Mouse (Mus musculus) hematopoietic stem cell, adult 5-6 weeks (primary cell): ENCODE measurements around the gene Samd14. TPM values are rescaled to one million over a fixed set of nuclear protein-coding genes. Genes with fewer than 3 reads are reported as not detected.

Experiments
- ATAC-seq, 2 experiments: fragments of 125-278 bp in 1 of 2; replicated peaks in 1 of 2; 2 replicates each; pipeline ENCODE4 v1.8.0; 2016 to 2017; ENCODE audit warnings: inconsistent platforms in 2 of 2, mild to moderate bottlenecking in 2 of 2, moderate number of reproducible peaks in 2 of 2, low read depth in 1 of 2, moderate TSS enrichment in 1 of 2; ENCODE audit not compliant: low FRiP score in 2 of 2, poor library complexity in 2 of 2, severe bottlenecking in 2 of 2, insufficient read depth in 1 of 2, low TSS enrichment in 1 of 2
- total RNA-seq: library from RNA; stranded (forward); fragments of 172-1452, 232-1000 nt; gene quantifications from 2 replicates; pipeline ENCODE4 v1.2.3, GENCODE M21; 2017

The Samd14 gene
- total RNA-seq, 1 experiment from 2014 or later: 6.1 TPM

DNA sequence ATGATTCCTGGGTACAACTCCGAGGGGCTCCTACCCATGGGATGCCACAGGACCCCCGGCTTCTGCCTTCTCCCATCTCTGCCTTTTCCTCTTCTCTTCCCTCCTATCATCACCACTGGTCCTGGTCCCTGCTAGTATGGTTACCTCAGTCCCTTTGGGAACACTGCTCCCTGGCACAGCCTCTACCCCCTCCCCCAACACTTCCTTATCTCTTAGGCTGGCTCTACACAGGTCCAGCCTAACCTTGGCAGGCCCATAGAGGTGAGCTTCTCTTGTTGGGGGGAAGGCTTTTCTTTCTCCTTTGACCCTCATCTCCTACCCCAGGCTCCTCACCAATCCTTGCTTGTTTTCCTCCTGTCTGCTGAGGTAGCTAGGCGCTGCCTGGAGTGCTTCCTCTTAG lies 5.8 kb downstream of the Samd14 start:
- no peak for ATAC-seq

DNA sequence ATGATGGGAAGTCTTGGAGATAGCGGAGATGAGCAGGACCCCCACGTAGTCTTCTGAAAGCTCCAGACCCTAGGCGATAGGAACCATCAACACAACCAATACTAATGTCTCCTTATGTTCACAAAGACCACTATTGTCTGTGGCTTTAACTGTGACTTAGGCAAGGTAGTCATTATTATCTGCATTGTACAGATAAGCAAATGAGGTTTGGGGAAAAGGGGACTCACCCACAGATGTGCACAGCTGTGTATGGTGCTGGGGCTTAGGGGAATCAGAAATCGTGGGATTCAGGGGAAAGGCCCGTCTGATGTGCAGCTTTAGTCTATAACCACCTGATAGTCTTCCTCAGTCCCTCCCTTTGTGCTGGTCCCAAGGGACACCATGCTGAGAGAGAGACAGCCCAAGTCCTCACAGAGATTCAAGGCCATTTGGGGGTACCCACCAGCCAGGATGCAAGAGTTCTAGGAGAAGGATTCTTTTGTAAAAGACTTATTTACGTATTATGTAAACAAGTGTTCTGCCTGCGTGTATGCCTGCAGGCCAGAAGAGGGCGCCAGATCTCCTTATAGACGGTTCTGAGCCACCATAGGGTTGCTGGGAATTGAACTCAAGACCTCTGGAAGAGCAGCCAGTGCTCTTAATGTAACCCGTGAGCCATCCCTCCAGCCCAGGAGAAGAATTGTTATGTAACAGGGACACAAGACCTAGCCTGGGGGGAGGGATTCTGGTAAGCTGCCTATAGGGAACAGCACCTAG lies 12.7 kb downstream of the Samd14 start:
- ATAC-seq: no peak

DNA sequence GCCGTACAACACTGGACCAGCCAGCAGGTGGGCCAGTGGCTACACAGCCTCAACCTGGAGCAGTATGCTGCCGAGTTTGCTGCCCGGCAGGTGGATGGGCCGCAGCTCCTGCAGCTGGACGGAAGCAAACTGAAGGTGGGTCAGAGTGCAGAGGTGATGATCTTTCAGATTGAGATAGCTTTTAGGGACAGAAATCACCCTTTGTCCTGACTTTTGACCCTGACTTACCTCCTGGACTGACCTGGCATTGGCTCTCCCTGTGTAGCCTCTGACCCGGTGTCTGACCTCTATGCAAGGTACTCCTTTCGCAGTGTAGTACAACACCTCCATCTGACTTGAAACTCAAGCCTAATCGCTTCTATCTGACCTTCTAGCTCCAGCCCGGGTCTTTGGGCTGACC lies 13.8 kb downstream of the Samd14 start:
- ATAC-seq: no peak

DNA sequence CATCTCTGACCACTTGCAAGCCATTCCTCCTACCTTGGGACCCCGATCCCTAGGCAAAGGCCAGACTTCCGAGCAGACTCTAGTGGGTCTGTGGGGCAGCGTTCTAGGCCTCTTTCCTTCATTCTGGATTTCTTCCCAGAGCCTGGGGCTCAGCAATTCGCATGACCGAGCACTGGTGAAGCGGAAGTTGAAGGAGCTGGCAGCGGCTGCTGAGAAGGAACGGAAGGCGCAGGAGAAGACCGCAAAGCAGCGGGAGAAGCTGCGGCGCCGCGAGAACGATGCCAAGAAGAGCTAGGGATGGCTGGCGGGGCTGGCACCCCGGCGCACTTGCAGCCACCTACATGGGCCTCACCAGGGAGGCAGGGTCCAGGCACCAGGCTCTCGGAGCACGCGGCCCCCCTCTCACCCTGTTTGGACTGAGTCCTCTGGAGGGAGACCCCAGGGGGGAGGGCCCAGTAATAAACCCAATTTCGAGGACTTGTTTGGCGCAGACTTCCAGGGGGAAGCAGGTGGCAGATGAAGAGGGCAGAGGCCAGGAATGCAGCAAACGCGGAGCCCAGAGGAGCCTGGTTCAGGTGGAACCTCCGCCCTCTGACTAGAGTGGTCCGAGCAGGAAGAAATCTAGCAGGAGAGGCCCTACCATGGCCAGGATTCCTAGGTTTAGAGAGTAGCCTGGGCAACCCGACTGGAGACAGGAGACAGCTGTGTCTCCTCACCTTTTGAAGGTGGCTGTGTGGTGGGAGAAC lies 14.9 kb downstream of the Samd14 start:
- ATAC-seq: no peak

DNA sequence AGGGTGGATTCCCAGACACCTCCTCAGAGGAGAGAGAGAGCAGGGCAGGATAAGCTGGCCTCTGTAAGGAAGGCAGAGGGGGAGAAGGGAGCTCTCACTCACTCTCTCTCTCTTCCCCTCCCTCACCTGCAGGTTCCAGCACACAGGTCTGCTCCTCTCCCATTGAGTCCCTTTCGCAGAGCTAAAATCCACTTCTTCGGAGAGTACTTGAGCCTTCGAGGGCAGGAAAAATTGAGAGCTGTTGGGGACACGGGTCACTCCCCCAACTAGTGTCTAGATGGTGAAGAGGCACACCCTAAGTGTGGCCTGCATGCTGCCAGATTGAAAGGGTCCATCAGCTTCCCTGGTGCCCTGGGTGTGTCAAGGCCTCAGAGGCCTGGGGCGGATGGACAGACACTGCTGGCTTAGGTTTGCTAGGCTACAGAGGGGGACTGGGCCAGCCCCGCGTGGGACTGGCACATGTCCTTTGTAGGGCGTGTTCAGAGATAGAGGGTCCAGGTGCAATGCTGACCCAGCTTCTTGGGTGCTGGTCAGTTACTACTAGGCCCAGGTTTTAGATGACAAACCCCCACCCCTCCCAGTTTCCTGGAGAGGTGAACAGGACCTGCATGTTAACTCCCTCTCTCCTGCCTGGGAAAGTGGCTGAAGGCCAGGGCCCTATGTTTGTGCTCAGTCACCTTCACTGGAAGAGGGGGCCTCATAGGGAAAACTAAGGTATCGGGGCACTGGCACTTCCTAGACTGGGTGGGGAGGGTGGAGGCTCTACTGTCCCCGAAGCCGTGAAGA lies 15.7 kb downstream of the Samd14 start:
- ATAC-seq: no peak

DNA sequence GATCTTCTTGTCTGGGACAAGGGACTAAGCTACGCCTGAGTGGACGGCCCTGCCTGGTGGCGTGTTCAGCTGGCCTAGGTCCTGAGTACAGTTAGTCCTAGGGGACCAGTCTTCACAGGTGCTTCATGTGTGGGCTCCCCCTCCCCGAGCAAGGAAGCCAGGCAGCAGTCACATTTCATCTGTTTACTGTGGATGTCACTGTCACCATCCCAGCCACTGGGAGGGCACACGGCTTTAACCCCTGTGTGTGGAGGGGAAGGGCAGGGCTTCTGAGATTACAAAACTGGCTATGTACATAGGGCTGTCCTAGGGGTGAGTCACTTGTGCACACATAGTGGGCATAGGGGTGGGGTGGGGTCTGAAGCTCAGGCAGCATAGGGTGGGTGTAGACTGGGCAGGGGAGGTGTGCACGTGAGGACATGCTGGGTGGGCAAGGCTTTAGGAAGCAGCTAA lies 16.4 kb downstream of the Samd14 start:
- no peak for ATAC-seq

DNA sequence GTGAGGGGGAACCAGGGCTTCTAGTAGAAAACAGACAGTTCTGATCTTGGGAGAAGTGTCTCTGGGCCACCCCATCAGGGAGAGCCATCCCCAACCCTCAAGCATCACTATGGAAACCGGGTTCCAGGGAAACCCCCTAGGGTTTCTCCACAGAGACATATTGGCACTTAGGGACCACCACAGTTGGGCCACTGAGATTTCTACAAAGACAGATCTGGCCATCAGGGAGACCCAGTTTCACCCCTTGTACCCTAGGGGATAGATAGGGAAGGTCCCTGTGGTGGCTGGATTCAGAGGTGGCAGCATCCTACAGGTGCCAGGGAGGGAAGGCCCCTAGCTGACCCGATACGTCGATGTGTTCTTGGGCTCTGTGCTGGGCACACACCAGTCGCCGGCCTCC lies 17.2 kb downstream of the Samd14 start:
- ATAC-seq: no peak

DNA sequence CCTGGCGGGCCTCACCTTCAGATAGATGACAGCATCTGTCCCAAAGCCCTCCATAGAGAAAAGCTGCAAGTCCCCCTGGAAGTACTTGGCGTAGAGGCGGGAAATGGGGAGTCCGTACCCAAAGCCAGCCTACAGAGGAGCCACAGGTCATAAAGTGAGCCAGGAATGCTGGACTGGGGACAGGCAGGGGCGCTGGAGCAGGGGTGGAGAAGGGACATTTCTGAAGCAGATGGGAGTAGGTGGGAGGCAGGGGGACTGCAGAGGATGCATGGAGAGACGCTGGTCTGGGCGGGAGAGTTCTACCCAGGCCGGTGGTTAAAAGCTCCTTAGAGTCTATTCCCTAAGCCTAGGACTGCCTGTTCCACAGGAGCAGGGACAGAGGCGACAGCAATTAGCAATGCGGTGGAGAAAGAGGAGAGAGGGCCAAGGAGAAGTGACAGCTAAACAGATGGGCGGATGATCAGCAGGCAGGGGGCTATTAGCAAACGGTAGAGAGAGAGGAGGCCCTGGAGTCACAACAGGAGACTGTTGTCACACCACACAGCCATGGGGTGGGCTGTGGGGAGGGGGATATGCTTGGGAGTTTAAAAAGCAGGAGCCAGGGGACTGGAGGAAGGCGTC lies 18.3 kb downstream of the Samd14 start:
- no peak for ATAC-seq

DNA sequence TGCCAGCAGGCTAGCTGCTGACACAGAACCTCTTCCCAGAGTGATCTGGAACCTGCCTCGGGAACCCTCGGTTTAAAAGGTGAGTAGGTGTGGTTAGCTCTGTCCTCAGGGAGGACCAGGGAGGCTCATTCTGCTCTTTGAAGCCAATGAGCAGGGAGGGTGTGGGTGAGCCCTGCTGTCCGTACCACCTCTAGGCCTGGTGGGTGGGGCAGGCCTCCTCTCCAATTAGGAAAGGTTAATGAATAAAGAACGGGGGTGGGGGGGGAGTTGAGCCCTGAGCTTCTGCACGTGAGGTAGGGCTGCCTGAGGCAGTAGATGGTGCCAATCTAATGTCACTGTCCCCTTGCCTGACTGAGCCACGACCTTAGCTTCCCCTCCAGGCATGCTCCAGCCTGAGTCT lies 23.3 kb downstream of the Samd14 start:
- ATAC-seq: no peak

DNA sequence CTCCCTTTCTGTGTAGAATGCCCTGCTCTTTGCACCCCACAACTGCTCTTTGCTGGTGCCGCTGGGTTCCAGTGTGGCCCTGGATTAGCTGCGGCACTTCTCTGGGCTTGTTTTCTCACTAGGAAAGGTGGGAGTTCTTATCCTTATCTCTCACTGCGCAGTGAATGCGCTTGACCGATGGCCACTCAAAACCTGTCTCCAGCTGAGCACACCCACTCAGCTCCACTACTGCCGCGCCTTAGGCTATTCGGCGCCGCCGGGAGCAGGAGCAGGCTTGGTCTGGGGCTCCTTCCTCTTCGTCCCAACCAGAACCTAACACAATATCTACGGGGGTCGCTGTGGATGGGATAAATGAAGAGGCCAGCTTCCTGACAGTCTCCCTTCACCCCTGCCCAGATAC lies 23.9 kb downstream of the Samd14 start:
- ATAC-seq: no peak

DNA sequence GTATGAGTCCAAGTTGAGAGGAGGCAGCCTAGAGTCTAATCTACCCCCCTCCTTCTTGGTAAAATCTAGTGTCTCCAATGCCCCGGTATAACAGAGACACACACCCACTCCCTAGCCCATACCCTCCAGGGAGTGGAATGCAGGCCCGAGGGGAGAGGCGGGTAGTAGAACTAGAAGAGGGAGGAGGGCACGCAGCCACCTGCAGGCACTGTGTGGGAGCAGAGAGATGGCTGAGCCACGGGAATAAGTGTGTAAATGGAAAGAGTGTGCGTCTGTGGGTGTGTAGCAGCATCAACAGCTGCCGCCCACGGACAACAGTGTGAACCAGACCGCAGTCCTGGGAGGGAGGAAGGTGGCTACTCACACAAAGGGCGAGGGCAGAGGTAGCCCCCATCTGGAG lies 25.2 kb downstream of the Samd14 start:
- ATAC-seq: no peak

DNA sequence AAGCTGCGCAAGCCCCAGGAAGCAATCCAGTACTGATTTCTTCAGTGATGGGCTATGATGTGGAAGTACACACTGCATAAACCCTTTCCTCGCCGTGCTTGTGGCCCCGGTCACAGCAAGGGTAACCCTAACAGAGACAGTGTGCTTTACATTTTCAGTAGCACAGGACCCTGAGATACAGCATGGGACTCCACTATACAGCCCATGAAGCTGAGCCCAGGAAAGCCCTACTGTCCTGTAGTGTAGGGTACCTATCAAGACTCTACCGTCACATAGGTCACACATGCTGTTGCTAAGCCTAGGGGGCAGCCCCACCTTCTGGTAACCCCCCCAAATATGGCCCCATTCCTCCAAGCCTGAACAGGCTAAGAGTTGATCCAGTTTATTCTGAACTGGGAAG lies 26.8 kb downstream of the Samd14 start:
- no peak for ATAC-seq

DNA sequence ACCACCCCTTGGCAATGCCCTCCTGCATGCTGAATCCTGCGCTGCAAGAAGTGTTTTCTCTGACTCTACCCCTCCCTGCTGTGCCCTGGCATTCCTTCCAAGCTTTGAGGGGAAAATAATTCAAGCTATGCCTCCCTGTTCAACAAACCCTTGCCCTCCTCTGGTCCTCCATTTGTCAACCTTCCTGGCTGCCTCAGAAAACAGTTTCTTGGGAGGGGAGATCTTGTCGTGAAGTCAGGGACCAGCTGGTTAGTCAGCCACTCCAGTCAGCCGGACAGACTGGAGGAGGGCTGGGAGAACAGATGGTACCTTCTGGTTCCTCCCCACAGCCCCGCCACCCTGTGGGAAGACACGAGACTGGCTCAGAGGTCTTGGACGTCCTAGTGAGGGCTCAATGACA lies 27.6 kb downstream of the Samd14 start:
- no peak for ATAC-seq

DNA sequence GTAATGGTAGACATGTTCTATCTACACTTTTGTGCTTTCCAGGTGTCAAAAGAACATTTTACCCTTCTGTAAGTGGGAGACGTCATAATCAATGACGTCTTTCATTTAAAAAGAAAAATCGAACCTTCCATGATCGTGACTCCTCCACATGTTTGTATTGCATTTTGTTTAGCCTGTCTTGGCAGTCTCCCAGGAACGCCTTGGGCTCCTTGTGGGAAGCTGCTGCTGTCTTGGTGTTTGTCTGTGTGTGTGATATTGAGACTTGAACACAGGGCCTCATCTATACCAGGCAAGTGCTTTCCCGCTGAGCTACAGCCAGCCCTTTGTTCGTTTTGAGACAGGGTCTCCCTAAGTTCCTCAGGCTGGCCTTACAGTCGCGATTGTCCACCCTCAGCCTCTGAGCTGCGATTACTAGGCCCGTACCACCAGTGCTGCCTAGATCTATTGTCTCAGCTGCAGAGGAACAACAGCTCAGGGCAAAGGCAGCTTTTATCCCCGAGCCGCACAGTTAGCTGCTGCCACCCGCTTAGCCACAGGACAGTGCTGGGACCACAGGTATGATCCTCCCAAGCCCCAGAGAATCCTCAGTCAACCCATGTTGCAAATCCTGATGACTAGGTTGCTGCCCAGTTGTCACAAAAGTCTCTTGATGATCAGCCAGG lies 28.6 kb downstream of the Samd14 start:
- ATAC-seq: no peak

DNA sequence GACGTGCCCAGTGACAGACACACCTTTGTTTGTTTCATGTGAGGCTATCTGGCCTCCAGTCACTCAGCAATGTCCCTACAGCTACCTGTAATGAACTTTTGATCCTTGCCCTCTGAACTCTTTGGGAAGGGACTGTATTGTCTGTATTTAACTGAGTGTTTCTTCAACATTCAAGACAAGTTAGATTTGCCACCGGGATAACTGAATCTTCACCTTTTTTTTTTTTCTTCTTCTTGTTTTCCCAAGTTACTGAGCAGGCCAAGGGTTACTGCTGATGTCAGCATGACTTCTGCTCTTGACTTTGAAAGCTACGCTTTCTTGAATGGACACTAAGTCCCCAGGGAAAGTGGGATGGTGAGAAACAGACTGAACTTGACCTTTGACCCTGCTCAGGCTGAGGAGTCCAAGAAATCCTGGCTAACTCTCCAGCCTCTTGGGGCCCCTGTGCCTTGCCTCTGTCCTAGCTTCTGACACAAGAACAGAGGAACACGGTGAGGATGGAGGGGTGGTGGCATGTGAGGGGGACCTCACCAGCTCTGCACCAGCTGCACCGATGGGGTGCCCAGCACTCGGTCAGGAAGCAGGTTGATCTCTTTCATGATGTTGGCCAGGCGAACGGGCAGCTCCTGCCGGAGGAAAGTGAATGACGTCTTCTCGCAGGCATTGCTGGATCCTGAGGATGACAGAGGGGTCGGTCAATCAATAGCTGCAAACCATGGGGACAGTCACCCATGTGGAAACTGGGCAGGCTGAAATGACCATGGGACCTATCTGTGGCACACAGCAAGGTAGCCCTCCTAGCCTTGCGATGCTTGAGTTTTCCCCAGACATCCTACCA lies 29.4 kb downstream of the Samd14 start:
- ATAC-seq: no peak

DNA sequence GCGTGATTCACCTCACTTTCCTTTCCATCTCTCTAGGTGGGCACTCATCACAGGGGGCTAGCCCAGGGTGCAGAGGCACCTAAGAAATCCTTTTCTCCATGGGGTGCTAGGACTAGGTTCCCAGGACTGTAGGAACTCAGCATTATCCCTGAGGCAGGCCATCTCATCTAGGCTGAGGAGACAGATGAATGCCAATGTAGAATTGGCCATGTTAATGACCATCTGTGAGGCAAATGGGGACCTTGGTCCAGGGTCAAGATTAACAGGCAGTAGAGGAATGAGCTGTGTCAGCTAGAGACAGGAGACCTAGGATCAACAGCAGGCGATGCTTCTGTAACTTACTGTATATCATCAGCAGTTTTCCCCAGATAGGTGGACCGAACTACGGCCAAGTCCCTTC lies 30.1 kb downstream of the Samd14 start:
- ATAC-seq: no peak
